Mouse (Mus musculus): Measurements from ENCODE around the gene Wbp4. TPM values are rescaled to one million over a fixed set of nuclear protein-coding genes. Genes with fewer than 3 reads are reported as not detected.
A peak's percentile ranks its signal among the peaks of the same experiment; 100 is the strongest.
"Not testable (repeated sequence)": the region's sequence is repeated elsewhere in the genome, so short reads cannot be mapped to it uniquely, and the experiment has no call there.

The Wbp4 gene
- 27.8 and 28.4 TPM in 2 replicates for polyA plus RNA-seq (2012; rRNA removed)

- under 1% methylated on average over 79 of the region's 86 CpGs for WGBS
- H3K27me3 ChIP-seq (ENCODE audit: control insufficient read depth, insufficient read depth, low read length), result no peaks in the 10 kb centered on the region
- peak within 1 kb of the TSS; percentile 66 for H3K4me3 ChIP-seq (replicated peaks; ENCODE audit: insufficient read depth, low read depth, low read length)
- TF ChIP-seq POLR2A (IDR thresholded peaks at IDR 0.05; ENCODE audit: borderline replicate concordance, insufficient read depth, low read length) (peak; percentile 47; the same call in 1 of the 2 replicates), CTCF (IDR thresholded peaks at IDR 0.05; ENCODE audit: borderline replicate concordance, insufficient read depth, low read depth, low read length) (no peak)
- H3K4me1 ChIP-seq (ENCODE audit: control insufficient read depth, insufficient read depth, low read length), result peaks cover 11% of the 10 kb centered on the region; the same call in 1 of the 2 replicates
- H3K27ac ChIP-seq (ENCODE audit: insufficient read depth, low read length), result peak within 1 kb of the TSS; percentile 96
- DNase-seq, result peak; percentile 95 to 98
Measured at GRCm38 (mm10) chr14:79481339-79482151, at the start of gene Wbp4. Gene Wbp4, minus strand, starts transcription at chr14:79481520.

GRCm38 (mm10) chr14:79530761-79531160, 49.4 kb upstream of the Wbp4 start:
- TF ChIP-seq CTCF (IDR thresholded peaks at IDR 0.05; ENCODE audit: borderline replicate concordance, insufficient read depth, low read depth, low read length) (no peak), POLR2A (IDR thresholded peaks at IDR 0.05; ENCODE audit: borderline replicate concordance, insufficient read depth, low read length) (no peak)
- WGBS, result 89% methylated on average over 6 of the region's 6 CpGs
- Histone ChIP-seq H3K27me3 (ENCODE audit: control insufficient read depth, insufficient read depth, low read length) (no peaks in the 10 kb centered on the region), H3K4me1 (ENCODE audit: control insufficient read depth, insufficient read depth, low read length) (no peaks in the 10 kb centered on the region), H3K4me3 (replicated peaks; ENCODE audit: insufficient read depth, low read depth, low read length) (no peak overlapping the region), H3K27ac (ENCODE audit: insufficient read depth, low read length) (no peak overlapping the region)
- no peak for DNase-seq

GRCm38 (mm10) chr14:79529581-79530554, 48.5 kb upstream of the Wbp4 start:
- Histone ChIP-seq H3K27me3 (ENCODE audit: control insufficient read depth, insufficient read depth, low read length) (no peaks in the 10 kb centered on the region), H3K4me3 (replicated peaks; ENCODE audit: insufficient read depth, low read depth, low read length) (no peak overlapping the region), H3K4me1 (ENCODE audit: control insufficient read depth, insufficient read depth, low read length) (no peaks in the 10 kb centered on the region), H3K27ac (ENCODE audit: insufficient read depth, low read length) (no peak overlapping the region)
- 86% methylated on average over 10 of the region's 10 CpGs for WGBS
- TF ChIP-seq POLR2A (IDR thresholded peaks at IDR 0.05; ENCODE audit: borderline replicate concordance, insufficient read depth, low read length), result no peak
- no peak for TF ChIP-seq CTCF (IDR thresholded peaks at IDR 0.05; ENCODE audit: borderline replicate concordance, insufficient read depth, low read depth, low read length)
- no peak for DNase-seq

- Histone ChIP-seq H3K4me3 (replicated peaks; ENCODE audit: insufficient read depth, low read depth, low read length) (no peak overlapping the region), H3K27ac (ENCODE audit: insufficient read depth, low read length) (no peak overlapping the region), H3K27me3 (ENCODE audit: control insufficient read depth, insufficient read depth, low read length) (no peaks in the 10 kb centered on the region), H3K4me1 (ENCODE audit: control insufficient read depth, insufficient read depth, low read length) (no peaks in the 10 kb centered on the region)
- WGBS, result 82% methylated on average over 6 of the region's 6 CpGs
- TF ChIP-seq CTCF (IDR thresholded peaks at IDR 0.05; ENCODE audit: borderline replicate concordance, insufficient read depth, low read depth, low read length) (no peak), POLR2A (IDR thresholded peaks at IDR 0.05; ENCODE audit: borderline replicate concordance, insufficient read depth, low read length) (no peak)
- no peak for DNase-seq
Measured at GRCm38 (mm10) chr14:79527704-79528103, 46.4 kb upstream of the Wbp4 start.

GRCm38 (mm10) chr14:79526106-79526505, 44.8 kb upstream of the Wbp4 start:
- not testable (repeated sequence) for DNase-seq

GRCm38 (mm10) chr14:79522387-79522786, 41.1 kb upstream of the Wbp4 start:
- WGBS, result 94% methylated on average over 9 of the region's 9 CpGs
- no peaks in the 10 kb centered on the region for H3K4me1 ChIP-seq (ENCODE audit: control insufficient read depth, insufficient read depth, low read length)
- no peaks in the 10 kb centered on the region for H3K27me3 ChIP-seq (ENCODE audit: control insufficient read depth, insufficient read depth, low read length)
- H3K27ac ChIP-seq (ENCODE audit: insufficient read depth, low read length), result no peak overlapping the region
- no peak for DNase-seq
- TF ChIP-seq POLR2A (IDR thresholded peaks at IDR 0.05; ENCODE audit: borderline replicate concordance, insufficient read depth, low read length) (no peak), CTCF (IDR thresholded peaks at IDR 0.05; ENCODE audit: borderline replicate concordance, insufficient read depth, low read depth, low read length) (no peak)
- H3K4me3 ChIP-seq (replicated peaks; ENCODE audit: insufficient read depth, low read depth, low read length), result no peak overlapping the region

More at GRCm38 (mm10) chr14:79526106-79526505, 44.8 kb upstream of the Wbp4 start:
- H3K27ac ChIP-seq (ENCODE audit: insufficient read depth, low read length); H3K4me3 ChIP-seq (replicated peaks; ENCODE audit: insufficient read depth, low read depth, low read length); H3K4me1 ChIP-seq (ENCODE audit: control insufficient read depth, insufficient read depth, low read length); H3K27me3 ChIP-seq (ENCODE audit: control insufficient read depth, insufficient read depth, low read length): not testable (repeated sequence)
- 93% methylated on average over 12 of the region's 12 CpGs for WGBS

GRCm38 (mm10) chr14:79521471-79522117, 40.3 kb upstream of the Wbp4 start:
- no peak overlapping the region for H3K4me3 ChIP-seq (replicated peaks; ENCODE audit: insufficient read depth, low read depth, low read length)
- H3K4me1 ChIP-seq (ENCODE audit: control insufficient read depth, insufficient read depth, low read length), result no peaks in the 10 kb centered on the region
- WGBS, result 75% methylated on average over 6 of the region's 6 CpGs
- DNase-seq, result no peak
- no peak overlapping the region for H3K27ac ChIP-seq (ENCODE audit: insufficient read depth, low read length)
- TF ChIP-seq POLR2A (IDR thresholded peaks at IDR 0.05; ENCODE audit: borderline replicate concordance, insufficient read depth, low read length) (no peak), CTCF (IDR thresholded peaks at IDR 0.05; ENCODE audit: borderline replicate concordance, insufficient read depth, low read depth, low read length) (no peak)
- no peaks in the 10 kb centered on the region for H3K27me3 ChIP-seq (ENCODE audit: control insufficient read depth, insufficient read depth, low read length)
